Mouse (Mus musculus) small intestine, adult 10 weeks (tissue): ENCODE results near the gene Zfp777. TPM values are rescaled to one million over a fixed set of nuclear protein-coding genes. Genes with fewer than 3 reads are reported as not detected.

Experiments used
- polyA plus RNA-seq: library from polyadenylated mRNA; stranded (reverse); fragments of 350-450 nt; fragmentation: Illumina TruSeq; extraction: RNeasy Lipid Tissue Mini Kit (QIAGEN cat#74804); gene quantifications from one replicate; pipeline ENCODE4 v1.2.3, GENCODE M21; 2014; ENCODE audit warnings: low replicate concordance

The Zfp777 gene
- 1.9 TPM for polyA plus RNA-seq

DNA sequence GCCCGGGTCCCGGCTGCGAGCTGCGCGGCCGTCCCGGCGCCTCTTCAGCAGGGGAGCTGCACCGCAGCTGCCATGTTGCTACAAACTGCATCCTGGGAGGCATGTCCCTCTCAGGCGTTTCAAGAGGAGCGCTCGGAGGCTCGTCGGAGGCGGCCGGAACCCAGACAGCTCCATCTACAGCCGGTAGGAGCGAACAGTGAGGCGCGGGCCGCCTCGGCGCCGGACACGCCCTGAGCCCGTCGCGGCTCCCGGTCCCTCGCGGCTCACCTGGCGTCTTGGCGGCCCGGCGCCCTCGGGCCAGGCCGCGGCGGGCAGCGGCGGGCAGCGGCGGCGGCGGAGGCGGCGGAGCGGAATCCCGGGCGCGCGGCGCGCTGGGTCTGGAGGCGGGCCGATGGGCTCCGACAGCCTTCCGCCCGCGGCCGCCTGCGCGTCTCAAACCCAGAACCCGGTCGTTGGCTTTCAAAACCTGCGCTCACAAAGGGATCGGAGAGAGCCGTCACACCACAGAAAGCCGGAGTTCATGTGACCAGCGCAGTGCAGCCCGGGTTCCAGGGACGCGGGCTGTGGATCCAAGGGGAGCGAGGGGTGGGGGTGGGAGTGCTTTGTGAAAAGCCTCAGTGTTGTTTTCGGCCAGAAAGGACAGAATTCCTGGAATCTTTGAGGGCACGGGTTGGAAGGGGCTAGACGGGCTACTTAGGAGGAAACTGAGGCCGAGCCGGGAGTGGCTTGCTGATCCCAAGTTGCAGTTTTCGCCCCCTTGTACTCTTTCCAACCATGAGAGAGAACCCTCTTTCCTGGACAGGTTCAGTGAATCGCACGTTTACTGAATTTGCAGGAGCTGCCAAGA is at the start of gene Zfp777:
TSS of gene Zfp777 (minus strand) at position 486 of the 847 bp plus-strand sequence.

DNA sequence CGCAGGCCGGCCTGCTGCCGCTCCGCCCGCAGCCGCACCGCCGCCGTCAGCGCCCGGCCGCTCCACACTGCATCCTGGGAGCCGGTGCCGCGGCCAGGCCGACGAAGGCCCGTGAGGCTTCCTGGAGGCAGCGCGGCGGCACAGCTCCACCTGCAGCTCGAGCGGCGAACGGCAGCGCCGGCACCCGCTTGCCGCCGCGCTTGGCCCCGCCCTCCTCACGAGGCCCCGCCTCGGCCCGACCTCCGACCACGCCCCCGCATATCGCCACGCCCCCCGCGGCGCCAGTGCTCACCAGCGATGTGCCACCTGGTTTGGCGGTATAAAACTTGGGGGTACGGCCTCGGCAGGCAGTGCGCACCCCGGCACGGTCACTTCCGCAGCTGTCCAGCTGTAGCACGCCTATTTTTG is 37.8 kb upstream of the Zfp777 start, which contains the start of gene Zfp746:
TSS of gene Zfp746 (minus strand) at position 123 of the 408 bp plus-strand sequence.

Other genes with a start within 250 kb of the Zfp777 start
- gene Pdia4, start 235.5 kb downstream of the Zfp777 start, polyA plus RNA-seq: 34.2 TPM
- 0.63 TPM for gene Zfp786, start 218.0 kb downstream of the Zfp777 start, polyA plus RNA-seq
- gene Zfp398, start 213.2 kb downstream of the Zfp777 start, polyA plus RNA-seq: 8.7 TPM
- gene Zfp282, start 171.7 kb downstream of the Zfp777 start, polyA plus RNA-seq: 1.4 TPM
- 3.9 TPM for gene Zfp212, start 128.4 kb downstream of the Zfp777 start, polyA plus RNA-seq
- 1.8 TPM for gene Zfp956, start 95.5 kb downstream of the Zfp777 start, polyA plus RNA-seq
- gene Zfp746, start 37.7 kb upstream of the Zfp777 start, polyA plus RNA-seq: 6.1 TPM